Mouse (Mus musculus) cerebellum, adult (tissue): Measurements from ENCODE around the gene Casq2.

Experiments used
- ATAC-seq: cut with Nextera tagmentation; 2 replicates; pipeline ENCODE4 v1.9.2; 2017; ENCODE audit warnings: mild to moderate bottlenecking, moderate library complexity, mixed read lengths; ENCODE audit not compliant: insufficient number of reproducible peaks, low FRiP score, low TSS enrichment

Casq2 gene

GRCm38 (mm10) chr3:102130478-102130877 lies 44.3 kb downstream of the Casq2 start:
- ATAC-seq = no peak

- no peak for ATAC-seq
Observed at GRCm38 (mm10) chr3:102131627-102132324, 45.6 kb downstream of the Casq2 start.

DNA sequence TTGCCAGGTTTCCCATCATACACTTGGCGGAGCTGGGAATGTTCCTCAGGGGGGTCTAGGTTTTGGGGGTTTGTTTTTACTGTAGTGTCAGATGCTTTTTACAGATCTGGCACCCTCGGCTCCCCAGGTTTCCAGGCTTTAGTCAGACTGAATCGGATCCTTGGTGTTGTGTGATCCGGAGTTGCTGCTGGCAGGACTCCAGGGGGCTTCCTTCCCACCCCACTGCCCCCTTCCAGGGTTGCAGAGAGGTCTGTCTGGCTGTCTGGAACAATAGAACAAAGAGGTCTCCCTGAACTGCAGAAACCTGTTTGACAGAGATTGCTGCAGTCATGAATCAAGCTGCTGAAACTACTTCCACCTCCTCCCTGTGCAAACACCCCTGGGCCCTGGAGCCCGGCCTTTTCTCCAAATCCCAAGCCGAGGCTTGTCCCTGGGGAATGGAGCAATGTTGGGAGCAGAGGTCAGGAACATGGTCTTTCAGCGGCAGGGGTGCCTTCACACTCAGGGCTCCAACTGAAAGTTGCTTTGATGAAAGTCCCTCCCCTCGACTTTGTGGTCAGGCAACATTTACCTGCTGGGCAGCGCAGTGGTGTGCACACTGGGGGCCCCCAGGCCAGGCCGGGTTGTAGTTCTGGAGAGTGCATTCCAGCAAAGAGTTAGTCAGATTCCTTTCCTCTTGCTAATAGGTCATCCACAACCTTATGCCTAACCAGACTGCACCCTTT lies 49.3 kb downstream of the Casq2 start:
- ATAC-seq = no peak

DNA sequence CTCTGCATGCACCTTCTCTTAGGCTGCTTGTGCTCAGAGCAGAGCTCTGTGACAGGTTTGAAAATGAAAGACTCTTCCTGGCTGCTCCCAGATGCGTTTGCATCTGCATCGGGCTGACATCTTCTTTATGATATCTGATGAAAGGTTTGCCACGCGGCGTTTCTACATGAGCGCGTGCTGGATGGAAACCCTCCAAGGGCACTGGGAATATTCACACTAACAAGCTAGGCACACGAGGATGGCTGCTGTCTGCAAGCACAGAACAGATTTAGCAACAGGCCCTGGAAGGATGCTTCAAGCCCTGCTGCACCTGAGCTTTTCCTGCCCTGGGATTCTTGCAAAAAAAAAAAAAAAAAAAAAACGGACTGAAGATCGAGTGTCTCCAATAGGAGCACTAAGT lies 50.9 kb downstream of the Casq2 start:
- no peak for ATAC-seq

GRCm38 (mm10) chr3:102138899-102139298 lies 52.7 kb downstream of the Casq2 start:
- no peak for ATAC-seq

DNA sequence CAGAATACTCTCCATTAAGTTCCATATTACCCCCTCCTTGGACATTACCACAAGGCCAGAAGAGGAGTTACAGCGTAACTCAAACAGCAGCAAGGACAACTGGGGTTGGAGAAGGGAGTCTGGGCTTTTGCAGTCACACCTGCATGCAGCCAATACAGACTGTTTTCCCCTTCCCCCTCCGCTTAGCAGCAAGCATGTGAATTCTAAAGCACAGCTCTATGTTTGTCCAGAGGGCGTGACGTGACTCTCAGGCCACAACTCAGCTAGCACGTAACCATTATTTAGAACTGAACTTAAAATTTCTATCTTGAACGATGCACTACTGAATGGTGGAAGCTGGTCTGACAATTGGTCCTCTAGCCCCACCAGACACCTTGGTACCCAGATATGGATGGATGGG lies 54.4 kb downstream of the Casq2 start:
- ATAC-seq = no peak

- ATAC-seq = no peak
Observed at GRCm38 (mm10) chr3:102141451-102141850, 55.2 kb downstream of the Casq2 start.

DNA sequence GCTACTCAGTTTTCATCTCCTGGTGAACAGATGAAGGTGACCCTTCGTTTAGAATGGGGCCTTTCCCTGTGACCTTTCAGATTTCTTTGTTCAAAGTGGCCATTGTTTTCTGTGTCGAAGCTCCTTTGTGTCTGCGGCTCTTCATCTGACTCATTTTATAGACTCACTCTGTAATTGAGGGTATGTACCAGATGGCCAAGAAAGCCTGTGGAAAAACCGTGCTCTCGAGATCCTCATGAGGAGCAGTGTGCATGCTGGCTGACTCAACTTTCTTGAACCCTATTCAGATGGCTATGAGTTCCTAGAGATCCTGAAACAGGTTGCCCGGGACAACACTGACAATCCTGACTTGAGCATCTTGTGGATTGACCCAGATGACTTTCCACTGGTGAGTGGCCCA lies 55.7 kb downstream of the Casq2 start:
- ATAC-seq = no peak

GRCm38 (mm10) chr3:102142947-102143346 lies 56.7 kb downstream of the Casq2 start:
- ATAC-seq = no peak

GRCm38 (mm10) chr3:102143536-102143935 lies 57.3 kb downstream of the Casq2 start:
- no peak for ATAC-seq

- ATAC-seq = no peak
Observed at GRCm38 (mm10) chr3:102144401-102144800, 58.2 kb downstream of the Casq2 start.

DNA sequence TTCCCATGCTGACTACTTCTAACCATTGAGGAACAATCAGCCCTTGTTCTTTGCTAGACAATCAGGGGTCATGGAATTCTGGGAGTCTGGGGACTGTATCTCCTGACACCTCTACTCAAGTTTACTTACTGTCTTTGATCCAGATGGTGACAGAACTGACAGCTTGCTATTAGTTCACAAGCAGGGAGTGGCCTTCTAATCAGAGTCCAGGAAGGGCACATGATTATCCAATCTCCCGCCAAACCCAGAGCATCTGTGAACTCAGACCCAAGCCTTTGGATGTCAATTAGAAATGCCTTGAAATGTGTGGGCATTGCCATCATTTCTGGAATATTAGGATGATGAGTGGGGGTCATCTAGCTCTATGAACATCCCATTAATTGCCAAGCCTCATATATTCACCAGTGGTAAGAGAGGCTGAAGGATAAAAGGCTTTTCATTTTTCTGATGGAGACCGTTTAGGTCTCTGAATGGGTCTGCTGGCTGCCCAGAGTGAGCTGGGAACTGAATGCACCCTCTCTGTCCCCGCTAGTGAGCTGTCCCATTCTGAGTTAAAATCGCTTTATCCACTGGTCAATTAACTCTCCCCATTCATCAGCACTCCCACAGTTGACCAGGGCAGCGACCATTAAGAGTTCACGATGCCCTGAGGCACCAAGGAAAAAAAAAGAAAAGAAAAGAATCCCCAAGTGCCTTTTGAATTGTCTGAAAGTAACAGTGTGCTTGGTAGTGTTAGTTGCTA lies 59.6 kb downstream of the Casq2 start:
- no peak for ATAC-seq

GRCm38 (mm10) chr3:102146428-102146827 lies 60.2 kb downstream of the Casq2 start:
- ATAC-seq = no peak

GRCm38 (mm10) chr3:102147189-102147588 lies 61.0 kb downstream of the Casq2 start:
- ATAC-seq = no peak

DNA sequence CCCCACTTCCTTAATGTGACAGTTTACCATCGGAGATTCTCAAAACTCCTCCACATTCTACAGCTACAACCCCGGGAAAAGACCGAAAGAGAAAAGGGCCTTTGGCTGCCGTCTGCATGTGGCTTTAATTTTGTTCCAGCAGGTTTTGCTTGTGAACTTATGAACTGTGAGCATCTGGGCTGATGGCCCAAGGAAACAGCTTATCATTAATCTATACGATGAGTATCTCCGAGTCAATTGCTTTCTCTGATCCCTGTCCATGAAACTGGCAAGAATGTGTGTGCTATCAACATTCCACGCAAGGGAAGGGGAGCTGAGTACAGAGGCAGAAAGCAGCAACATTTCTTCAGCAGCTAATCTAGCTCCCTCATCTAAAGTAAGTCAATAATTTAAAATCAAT lies 63.7 kb downstream of the Casq2 start:
- ATAC-seq = no peak

- ATAC-seq = no peak
Observed at GRCm38 (mm10) chr3:102151850-102152249, 65.6 kb downstream of the Casq2 start.

DNA sequence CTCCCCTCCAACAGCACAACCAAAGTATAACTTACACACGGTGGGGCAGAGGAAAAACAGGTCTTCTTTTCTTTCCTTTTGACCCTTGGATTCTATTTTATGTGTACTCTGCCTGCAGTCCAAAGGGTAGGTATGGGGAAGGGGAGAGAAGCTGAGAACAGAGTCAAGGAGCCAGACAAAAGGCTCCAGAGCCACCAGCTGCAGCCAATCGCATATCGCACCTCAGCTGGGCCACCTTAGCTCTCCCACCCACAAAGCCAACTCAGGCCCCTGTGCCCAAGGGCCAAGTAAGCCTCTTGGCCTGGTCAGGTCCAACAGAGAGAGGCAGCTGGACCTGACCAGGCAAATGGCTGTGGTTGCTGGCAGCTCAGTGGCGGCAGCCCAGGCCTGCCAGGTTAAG lies 66.3 kb downstream of the Casq2 start:
- ATAC-seq = no peak

DNA sequence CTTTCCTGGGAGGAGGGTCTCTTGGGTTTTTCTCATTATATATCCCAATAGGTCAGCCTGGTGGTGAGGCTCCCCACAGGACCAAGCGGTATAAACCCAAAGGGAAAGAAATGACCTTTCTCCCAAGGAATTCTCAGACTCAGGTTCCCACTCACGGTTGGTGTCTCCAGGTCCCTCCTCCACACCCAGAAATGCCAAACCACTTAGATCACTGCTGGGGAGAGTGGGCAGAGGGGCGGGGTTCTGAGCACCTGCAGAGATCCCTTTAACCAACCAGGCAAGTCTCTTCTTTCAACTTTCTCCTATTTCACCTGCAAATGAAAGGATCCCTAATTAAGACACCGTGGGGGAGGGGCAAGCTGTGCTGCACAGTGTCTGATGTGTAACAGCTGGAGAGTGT lies 66.7 kb downstream of the Casq2 start:
- ATAC-seq = no peak

DNA sequence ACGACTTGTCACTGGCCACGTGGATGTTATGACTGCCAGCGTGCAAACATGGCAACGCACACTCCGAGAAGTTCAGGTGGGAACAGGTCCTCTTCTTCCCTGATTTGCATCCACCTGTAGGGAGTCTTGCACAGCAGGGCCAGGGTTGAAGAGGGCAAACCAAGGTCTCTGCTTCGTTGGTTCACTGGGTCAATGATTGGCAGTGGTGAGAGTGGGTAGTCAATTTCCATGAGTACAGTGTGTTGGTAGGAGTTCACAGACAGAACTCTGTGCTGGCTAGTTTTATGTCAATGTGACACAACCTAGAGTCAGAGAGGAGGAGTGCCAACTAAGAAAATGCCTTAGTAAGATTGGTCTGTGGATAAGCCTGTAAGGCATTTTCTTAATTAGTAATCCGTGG lies 67.9 kb downstream of the Casq2 start:
- no peak for ATAC-seq

DNA sequence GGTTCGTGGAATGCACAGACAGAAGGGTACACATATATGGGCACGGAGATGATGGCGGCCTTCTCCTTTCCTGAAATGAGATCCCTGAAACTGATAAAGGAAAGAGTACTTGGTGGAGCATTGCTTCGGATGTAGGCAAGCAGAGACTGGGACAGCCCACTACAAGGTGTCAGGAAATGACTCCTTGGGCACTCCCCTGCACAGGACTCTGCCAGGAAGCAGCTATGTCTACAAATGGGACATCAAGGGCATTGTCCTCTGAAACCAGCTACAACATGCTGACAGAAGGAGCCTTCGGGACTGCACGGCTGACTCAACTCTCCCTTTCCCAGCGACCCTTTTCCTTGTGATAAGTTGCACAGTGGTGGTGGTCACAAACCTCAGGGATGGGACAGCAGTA lies 70.5 kb downstream of the Casq2 start:
- ATAC-seq = no peak

- ATAC-seq = no peak
Observed at GRCm38 (mm10) chr3:102157652-102158051, 71.4 kb downstream of the Casq2 start.
